Mouse (Mus musculus) embryonic fibroblast, embryonic 13.5 days (primary cell): ENCODE measurements around the gene 9930111J21Rik2. TPM values are rescaled to one million over a fixed set of nuclear protein-coding genes. Genes with fewer than 3 reads are reported as not detected.
"Not testable (repeated sequence)": the region's sequence is repeated elsewhere in the genome, so short reads cannot be mapped to it uniquely, and the experiment has no call there.

Source experiments
- H3K27ac ChIP-seq: 2 replicates; pipeline ENCODE4 v1.5.1; 2012; ENCODE audit warnings: low read length, control low read depth, inconsistent platforms; ENCODE audit not compliant: insufficient read depth
- H3K4me1 ChIP-seq: 2 replicates; pipeline ENCODE4 v1.6.1; 2011; ENCODE audit warnings: low read length; ENCODE audit not compliant: control insufficient read depth, insufficient read depth
- H3K4me3 ChIP-seq: 2 replicates; pipeline ENCODE4 v1.5.1; 2011; ENCODE audit warnings: mild to moderate bottlenecking, control low read depth, low read length; ENCODE audit not compliant: insufficient read depth
- CTCF ChIP-seq: IDR thresholded peaks from 2 replicates; pipeline ENCODE4 v1.5.1; 2011; ENCODE audit warnings: mild to moderate bottlenecking, control low read depth, low read length, moderate library complexity, borderline replicate concordance; ENCODE audit not compliant: insufficient read depth
- POLR2A ChIP-seq: IDR thresholded peaks from 2 replicates; pipeline ENCODE4 v1.6.1; 2011; ENCODE audit warnings: low read depth, mild to moderate bottlenecking, control low read depth, low read length, moderate library complexity
- polyA plus RNA-seq: library from polyadenylated mRNA; stranded (reverse); fragments of >200 nt; gene quantifications from 2 replicates; pipeline ENCODE4 v1.2.4, GENCODE M21; 2011; ENCODE audit warnings: low read depth; ENCODE audit not compliant: missing spikeins, insufficient read length

The 9930111J21Rik2 gene
- polyA plus RNA-seq, 1 experiment, result 2.4 TPM

DNA sequence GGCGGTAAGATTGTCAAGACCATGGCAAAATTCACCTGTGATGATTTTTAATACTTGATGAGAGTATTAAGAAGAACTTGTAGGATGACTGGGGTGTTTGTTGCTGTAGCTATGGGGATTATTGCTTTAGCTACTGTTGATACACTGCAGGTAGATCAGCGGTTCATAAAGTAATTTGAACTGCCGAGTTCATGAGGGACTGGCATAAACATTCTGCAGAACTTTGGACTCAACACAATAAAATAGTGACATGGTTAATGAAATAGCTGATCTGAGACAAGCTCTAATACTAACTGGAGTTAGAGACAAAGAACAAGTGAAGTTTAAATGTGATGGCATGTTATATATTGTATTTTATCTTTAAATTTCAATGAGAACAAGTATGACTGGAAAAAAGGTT, 27.7 kb upstream of the 9930111J21Rik2 start:
- TF ChIP-seq POLR2A (no peak), CTCF (no peak)
- no peak overlapping the region for H3K4me3 ChIP-seq
- no peak overlapping the region for H3K27ac ChIP-seq
- H3K4me1 ChIP-seq, result peaks cover 5% of the 10 kb centered on the region

DNA sequence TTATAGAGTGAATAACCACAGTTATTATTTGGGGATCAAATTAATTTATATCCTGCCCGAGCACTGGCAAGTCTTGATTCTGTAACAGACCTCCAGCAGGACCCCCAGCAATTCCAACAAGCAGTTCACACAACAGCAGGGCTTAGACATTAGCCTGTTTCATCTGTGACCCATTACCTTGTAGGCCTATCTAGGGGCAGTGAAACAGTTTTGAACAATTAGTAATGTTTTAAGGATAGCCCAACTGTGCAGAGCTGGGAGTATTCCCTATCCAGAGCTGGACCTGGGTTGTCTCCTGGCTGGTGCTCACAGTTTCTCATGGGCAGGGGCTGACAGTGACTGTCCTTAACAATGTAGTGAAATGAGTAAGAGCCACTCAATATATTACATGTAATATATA, 26.0 kb upstream of the 9930111J21Rik2 start:
- peaks cover 3% of the 10 kb centered on the region for H3K4me1 ChIP-seq
- no peak for TF ChIP-seq POLR2A
- H3K27ac ChIP-seq, result peak overlapping the region; percentile 23; the same call in 1 of the 2 replicates
- no peak overlapping the region for H3K4me3 ChIP-seq

DNA sequence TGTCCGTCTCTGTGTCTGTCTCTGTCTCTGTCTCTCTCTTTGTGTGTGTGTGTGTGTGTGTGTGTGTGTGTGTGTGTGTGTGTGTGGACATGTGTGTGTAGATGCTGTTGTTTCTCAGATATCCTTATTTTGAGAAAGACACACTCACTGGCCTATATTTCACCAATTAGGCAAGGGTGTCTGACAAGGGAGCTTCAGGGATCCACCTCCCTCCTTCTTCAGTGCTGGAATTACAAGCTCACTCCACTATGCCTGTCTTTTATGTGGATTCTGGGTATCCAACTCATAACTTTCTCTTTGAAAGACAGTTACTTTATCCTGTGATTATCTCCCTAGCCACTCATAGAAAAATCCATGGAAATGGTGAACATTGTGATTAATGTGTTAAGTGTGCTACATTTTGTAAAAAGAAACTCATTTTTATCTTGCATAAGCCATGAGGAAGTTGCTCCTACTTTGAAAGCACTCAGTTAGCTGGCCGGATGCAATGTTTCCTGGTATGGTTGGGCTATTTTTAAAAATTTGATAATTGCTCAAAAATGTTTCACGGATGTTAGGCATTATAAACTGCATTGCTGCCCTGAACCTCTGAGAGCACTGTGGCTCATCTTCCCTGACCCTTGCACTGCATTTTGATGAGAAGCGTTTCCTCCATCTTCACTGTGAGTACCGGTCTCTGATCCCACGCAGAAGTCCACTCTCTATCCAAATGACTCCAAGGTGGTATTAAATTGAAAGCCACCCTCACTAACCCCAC, 25.1 kb upstream of the 9930111J21Rik2 start, which contains the start of gene Ifi47:
Gene Ifi47, plus strand, starts transcription at position 587 of the 757 bp plus-strand sequence.
- H3K27ac ChIP-seq, result peak within 1 kb of the TSS; percentile 73
- not testable (repeated sequence) for H3K4me3 ChIP-seq

DNA sequence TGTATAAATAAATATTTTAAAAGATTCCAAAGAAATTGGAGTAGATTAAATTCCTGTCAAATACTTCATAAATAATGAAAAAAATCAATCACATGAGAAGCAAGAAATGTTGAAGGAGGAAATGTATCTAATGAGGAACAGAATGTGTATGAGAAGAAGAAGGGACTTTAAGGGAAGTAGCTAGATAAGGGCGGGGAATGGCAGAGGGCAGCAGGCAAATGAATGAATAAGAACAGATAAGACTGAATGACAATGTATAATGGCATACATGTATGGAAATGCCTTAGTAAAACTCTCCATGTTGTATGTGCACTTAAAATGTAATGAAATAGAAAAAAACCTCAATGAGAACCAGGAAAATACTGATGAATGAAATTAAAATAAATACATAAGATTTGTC, 17.3 kb upstream of the 9930111J21Rik2 start:
- Histone ChIP-seq H3K4me1 (no peaks in the 10 kb centered on the region), H3K4me3 (no peak overlapping the region), H3K27ac (no peak overlapping the region)
- TF ChIP-seq POLR2A (no peak), CTCF (no peak)

More for the DNA sequence above, 25.1 kb upstream of the 9930111J21Rik2 start, which contains the start of gene Ifi47:
- H3K4me1 ChIP-seq, result not testable (repeated sequence)

DNA sequence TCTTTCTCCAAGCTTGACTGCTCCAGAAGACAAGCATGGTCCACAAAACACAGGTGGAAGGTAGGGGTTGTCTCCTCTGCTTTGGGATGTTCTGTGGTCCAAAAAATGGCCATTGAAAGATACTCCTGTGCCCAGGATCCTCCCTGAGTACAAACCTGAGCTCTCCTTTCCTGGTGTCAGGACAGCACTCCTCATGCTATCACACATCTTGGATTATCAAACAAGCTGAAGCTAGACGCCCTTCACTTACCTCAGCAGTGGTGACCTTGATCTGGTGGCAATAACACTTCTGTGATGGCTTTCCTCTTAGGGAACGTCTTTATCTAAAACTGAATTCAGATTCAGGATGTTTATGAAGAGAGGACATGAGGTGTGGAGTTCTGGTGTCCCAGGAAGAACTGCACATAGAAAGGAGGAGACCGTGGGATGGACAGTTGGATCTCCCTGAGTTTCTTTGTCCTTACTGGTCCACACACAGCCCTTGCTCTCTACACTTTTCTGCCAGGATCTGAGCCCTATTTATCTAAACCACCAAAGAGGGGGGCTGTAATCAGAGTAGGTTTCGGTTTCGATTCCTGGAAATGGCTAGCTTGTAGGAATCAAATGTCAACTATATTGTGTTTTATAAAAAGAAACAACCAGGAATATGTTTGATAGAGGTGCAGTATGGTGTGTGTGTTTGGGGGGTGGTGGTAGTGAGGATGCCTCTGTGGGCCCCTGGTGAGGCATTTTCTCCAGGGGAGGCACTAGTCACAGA, 12.8 kb upstream of the 9930111J21Rik2 start, which contains the start of gene Tgtp2:
Gene Tgtp2, minus strand, starts transcription at position 494 of the 757 bp plus-strand sequence.
- H3K27ac ChIP-seq, H3K4me3 ChIP-seq, H3K4me1 ChIP-seq: not testable (repeated sequence)

DNA sequence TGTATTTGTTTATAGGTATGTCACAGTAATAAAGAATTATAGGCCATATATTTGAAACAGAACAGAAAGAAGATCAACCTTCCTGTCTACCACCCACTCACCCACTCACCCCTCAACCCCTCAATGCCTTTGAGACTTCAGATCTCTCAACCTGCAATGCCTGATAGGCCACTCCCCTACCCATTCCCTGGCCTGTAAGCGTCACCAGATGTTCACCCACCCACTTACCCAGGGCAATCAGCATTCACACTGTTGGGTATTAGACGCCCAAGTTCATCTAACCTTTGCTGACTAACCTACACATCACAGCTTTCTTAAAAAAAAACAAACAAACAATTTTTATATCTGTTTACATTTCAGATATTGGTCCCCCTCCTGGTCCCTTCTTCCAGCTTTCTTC, 10.8 kb upstream of the 9930111J21Rik2 start:
- H3K4me1 ChIP-seq, H3K27ac ChIP-seq, H3K4me3 ChIP-seq: not testable (repeated sequence)

DNA sequence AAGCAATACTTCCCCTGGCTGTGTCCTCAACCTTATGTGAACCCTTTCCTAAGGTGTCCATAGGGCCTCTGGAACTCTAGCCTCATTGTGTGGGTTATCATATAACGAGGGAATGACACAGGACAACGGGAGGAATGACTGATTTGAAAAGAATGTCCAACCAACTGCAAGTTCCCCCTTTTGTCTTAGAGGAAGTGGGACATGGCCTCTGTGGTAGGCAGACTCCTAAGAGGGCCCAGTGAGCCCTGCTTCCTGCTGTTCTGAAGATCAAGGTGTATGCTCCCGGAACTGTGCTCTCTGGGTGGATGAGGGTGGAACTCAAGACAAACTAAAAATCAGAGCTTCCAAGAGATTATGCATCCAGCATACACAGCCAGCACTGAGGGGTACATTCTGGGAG, 9.0 kb upstream of the 9930111J21Rik2 start:
- not testable (repeated sequence) for H3K4me3 ChIP-seq, H3K27ac ChIP-seq, H3K4me1 ChIP-seq

DNA sequence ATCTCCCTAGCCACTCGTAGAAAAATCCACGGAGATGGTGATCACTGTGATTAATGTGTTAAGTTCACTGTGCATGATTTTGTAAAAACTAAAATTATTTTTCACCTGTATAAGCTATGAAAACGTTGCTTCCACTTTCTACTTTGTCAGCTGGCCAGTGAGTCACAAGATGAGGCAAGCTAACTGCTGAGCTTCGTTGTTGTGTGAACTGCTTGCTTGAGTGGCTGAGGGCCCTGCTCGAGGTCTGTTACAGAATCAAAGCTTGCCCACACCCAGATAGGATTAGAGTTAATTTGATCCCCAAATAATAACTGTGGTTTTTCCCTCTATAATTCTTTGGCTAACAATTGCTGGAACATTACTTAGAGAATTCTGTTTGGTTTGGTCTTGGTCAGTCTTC, 852 bp upstream of the 9930111J21Rik2 start:
- H3K4me1 ChIP-seq, H3K27ac ChIP-seq, H3K4me3 ChIP-seq: not testable (repeated sequence)

DNA sequence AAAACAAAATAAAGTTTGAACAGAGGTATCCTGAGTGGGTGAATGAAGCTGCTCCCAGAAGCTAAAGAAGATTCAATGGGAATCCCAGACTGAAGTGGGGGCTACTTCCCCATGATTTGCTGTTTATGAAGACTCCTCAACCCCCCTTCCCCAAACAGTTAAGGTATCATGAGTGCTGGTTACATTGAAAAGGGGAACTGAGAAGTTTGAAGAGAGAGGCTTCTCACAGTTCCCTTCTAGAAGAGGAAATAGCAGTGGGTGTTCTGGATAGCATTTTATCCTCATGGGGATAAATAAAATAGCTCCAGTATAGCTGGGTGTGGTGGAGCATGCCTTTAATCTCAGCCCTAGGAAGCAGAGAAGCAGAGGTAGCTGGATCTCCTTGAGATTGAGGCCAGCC, 978 bp downstream of the 9930111J21Rik2 start:
- H3K4me3 ChIP-seq, H3K4me1 ChIP-seq, H3K27ac ChIP-seq: not testable (repeated sequence)

DNA sequence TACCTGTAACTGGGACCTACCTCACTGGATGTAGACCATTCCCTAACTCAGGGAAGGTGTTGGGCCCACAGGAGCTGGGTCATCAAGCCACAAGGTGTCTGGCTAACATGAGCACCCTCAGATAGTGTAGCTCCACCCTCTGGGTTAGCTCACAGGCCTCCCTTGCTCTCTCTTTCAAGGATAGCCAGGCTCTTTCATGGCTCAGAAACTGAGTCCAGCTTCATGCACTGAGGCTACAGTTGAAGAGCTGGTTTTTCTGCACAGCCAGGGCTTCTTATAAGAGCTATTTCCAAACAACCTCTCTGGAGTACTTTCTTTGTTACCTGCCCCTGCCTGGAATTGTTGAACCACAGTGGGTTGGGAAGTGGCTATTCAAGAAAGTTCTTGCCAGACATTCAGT, 39.0 kb downstream of the 9930111J21Rik2 start:
- not testable (repeated sequence) for H3K4me1 ChIP-seq, H3K27ac ChIP-seq, H3K4me3 ChIP-seq

DNA sequence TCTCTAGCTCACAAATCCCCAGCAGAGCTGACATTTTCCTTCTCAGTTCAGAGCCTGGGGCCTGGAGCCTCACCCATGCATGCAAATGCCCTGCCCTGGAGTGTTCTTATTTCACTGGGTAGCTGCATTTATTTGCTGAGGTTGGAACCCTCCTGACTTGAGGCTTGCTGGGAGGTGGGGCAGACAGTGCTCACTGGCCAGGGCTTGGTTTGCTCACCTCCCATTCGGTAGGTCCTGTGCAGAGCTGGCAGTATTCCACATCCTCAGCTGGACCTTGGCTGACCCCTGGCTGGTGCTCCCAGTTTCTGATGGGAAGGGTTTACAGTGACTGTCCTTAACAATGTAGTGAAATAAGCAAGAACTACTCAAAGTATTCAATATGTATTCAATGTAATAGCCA, 44.3 kb downstream of the 9930111J21Rik2 start:
- H3K4me3 ChIP-seq, H3K27ac ChIP-seq, H3K4me1 ChIP-seq: not testable (repeated sequence)

DNA sequence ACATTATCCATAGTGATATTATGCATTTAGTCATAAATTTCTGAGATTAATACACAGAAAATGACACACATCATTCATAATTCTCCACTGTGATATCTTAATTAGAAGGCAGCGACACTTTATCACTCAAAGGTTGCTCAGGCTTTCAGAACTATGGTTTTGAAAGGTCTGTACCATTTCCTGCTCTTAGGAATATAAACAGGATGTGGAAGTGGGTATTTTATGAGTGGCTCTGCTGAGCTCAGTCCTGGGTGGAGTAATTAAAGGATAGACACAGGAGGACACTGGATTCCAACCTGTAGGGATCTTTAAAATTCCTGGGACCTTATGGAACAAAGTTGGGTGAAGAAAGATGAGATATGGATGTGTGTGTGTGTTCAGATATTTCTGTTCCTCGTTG, 44.7 kb downstream of the 9930111J21Rik2 start:
- H3K4me3 ChIP-seq, H3K4me1 ChIP-seq, H3K27ac ChIP-seq: not testable (repeated sequence)

DNA sequence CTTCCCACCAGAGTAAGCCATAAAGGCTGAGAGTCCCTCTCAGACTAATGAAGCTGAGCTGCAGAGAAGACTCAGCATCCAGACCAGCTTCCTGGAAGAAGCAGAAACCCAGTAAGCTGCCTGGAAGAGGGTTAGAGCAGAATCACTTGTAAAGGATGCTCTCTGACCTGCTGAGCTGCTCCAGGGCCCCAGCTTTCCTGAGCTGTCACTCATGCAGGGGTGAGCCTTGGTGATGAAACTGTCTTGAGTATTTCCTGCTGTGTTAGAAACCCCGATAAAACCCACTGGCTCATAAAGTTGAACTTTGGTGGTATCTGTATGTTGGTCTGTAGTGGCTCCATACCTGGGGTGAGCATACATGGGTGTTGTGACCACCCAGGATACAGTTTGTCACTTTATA, 50.6 kb downstream of the 9930111J21Rik2 start:
- H3K4me1 ChIP-seq, H3K4me3 ChIP-seq, H3K27ac ChIP-seq: not testable (repeated sequence)

DNA sequence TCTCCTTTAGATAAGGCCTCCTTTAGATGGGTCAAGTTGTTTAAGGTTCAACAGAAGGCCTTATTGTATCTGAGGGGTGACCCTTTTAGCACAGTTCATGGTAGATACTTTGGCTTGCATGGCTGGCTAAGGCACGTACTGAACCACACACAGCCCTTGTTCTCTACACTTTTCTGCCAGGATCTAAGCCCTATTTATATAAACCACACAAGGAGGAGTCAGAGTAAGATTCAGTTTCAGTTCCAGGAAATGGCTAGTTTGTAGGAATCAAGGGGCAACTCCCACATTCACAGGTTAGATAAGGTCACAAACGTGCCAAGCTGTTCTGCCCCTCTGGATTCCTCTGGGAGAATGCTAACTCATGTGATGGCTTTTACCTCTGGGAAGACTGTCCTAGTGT, 57.0 kb downstream of the 9930111J21Rik2 start, which contains the start of gene Tgtp1:
Gene Tgtp1, minus strand, starts transcription at position 155 of the 400 bp plus-strand sequence.
- H3K4me3 ChIP-seq, H3K27ac ChIP-seq, H3K4me1 ChIP-seq: not testable (repeated sequence)

DNA sequence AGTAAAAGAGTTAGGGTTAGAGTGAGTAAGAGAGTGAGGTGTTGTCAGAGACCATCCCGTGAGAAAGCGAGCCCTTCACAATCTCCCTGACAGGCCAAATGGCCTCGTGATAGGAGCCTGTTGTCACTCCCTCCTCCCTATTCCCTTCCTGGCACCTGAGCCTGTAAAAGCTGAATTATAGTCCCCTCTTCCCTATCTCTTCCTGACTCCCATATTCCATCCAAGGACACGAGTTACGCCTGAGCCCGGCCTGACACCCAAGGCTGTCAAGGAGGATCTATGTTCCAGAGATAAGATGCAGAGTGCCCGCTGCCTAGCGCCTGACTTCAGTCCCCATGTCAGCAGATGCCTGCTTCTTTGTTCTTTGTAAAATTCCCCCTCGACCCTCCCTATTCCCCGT, 57.7 kb downstream of the 9930111J21Rik2 start:
- not testable (repeated sequence) for H3K27ac ChIP-seq, H3K4me1 ChIP-seq, H3K4me3 ChIP-seq
